Mouse (Mus musculus) kidney, adult 10 weeks (tissue): ENCODE data around the gene Pard6a. TPM values are rescaled to one million over a fixed set of nuclear protein-coding genes. Genes with fewer than 3 reads are reported as not detected.

Source experiments
- polyA plus RNA-seq: library from polyadenylated mRNA; stranded (reverse); fragments of 350-450 nt; fragmentation: Illumina TruSeq; extraction: RNeasy Lipid Tissue Mini Kit (QIAGEN cat#74804); gene quantifications from one replicate; pipeline ENCODE4 v1.2.3, GENCODE M21; 2014; ENCODE audit warnings: low read depth, low replicate concordance

The Pard6a gene
- not detected for polyA plus RNA-seq

GRCm38 (mm10) chr8:105700966-105701824, at the start of gene Pard6a, which contains the start of gene Acd:
Pard6a (plus strand) TSS chr8:105701148.
Acd (minus strand) TSS chr8:105701102.

GRCm38 (mm10) chr8:105685796-105686308, 15.1 kb upstream of the Pard6a start, which contains the start of gene Carmil2:
Carmil2 (plus strand) TSS chr8:105686274.

GRCm38 (mm10) chr8:105707498-105708403, 6.8 kb downstream of the Pard6a start, which contains the start of the genes 4933405L10Rik and Enkd1:
4933405L10Rik (plus strand) TSS chr8:105707655.
Enkd1 (minus strand) TSS chr8:105708210.

Other genes with a start within 250 kb of the Pard6a start
- not detected for gene Tppp3, start 229.6 kb upstream of the Pard6a start, polyA plus RNA-seq
- gene Zdhhc1, start 204.2 kb upstream of the Pard6a start, polyA plus RNA-seq: 2.7 TPM
- 39.1 TPM for gene Hsd11b2, start 182.4 kb upstream of the Pard6a start, polyA plus RNA-seq
- 30.4 TPM for gene Atp6v0d1, start 135.1 kb upstream of the Pard6a start, polyA plus RNA-seq
- 0.93 TPM for gene Ripor1, start 95.9 kb upstream of the Pard6a start, polyA plus RNA-seq
- gene Ctcf, start 64.6 kb upstream of the Pard6a start, polyA plus RNA-seq: 70.9 TPM
- gene Agrp, start 63.8 kb upstream of the Pard6a start, polyA plus RNA-seq: not detected
- not detected for gene Carmil2, start 14.9 kb upstream of the Pard6a start, polyA plus RNA-seq
- 1.1 TPM for gene Acd, start within 50 bp of the Pard6a start, polyA plus RNA-seq
- not detected for gene 4933405L10Rik, start 6.5 kb downstream of the Pard6a start, polyA plus RNA-seq
- not detected for gene Enkd1, start 7.1 kb downstream of the Pard6a start, polyA plus RNA-seq
- 0.20 TPM for gene Gfod2, start 57.5 kb downstream of the Pard6a start, polyA plus RNA-seq
- gene Ranbp10, start 126.2 kb downstream of the Pard6a start, polyA plus RNA-seq: 4.1 TPM
- gene Tsnaxip1, start 126.6 kb downstream of the Pard6a start, polyA plus RNA-seq: not detected
- 0.69 TPM for gene Cenpt, start 152.1 kb downstream of the Pard6a start, polyA plus RNA-seq
- gene Thap11, start 154.0 kb downstream of the Pard6a start, polyA plus RNA-seq: 11.1 TPM
- 55.0 TPM for gene Nutf2, start 159.4 kb downstream of the Pard6a start, polyA plus RNA-seq
- 2.0 TPM for gene Edc4, start 179.7 kb downstream of the Pard6a start, polyA plus RNA-seq
- not detected for gene Nrn1l, start 192.4 kb downstream of the Pard6a start, polyA plus RNA-seq
- 3.1 TPM for gene Pskh1, start 199.3 kb downstream of the Pard6a start, polyA plus RNA-seq
- gene Ctrl, start 232.7 kb downstream of the Pard6a start, polyA plus RNA-seq: not detected
- gene Psmb10, start 237.3 kb downstream of the Pard6a start, polyA plus RNA-seq: not detected
- not detected for gene Lcat, start 242.2 kb downstream of the Pard6a start, polyA plus RNA-seq